Mouse (Mus musculus) adrenal gland (tissue): ENCODE data around the gene Tmem115.

Experiments used
- intact Hi-C: fragments of 180-260 bp; cut with DNase I; formaldehyde crosslinking; loops from one replicate; pipeline ENCODE4 v1.15.1; 2025
- long read RNA-seq, 2 experiments: library from polyadenylated mRNA; unstranded; transcript quantifications; one replicate each; pipeline ENCODE4 v2.0.0; 2020; ENCODE audit warnings: borderline replicate concordance in 1 of 2; ENCODE audit not compliant: insufficient replicate concordance in 1 of 2

The Tmem115 gene
- long read RNA-seq, experiment 1, transcript Tmem115-201 (2 exons, 2,194 nt) = major isoform, 33 of 33 reads
- long read RNA-seq, experiment 1, partial matches to known transcripts = 0 of 33 reads
- long read RNA-seq, experiment 1, other reads (novel, unspliced or antisense) = 0 of 33 reads
- long read RNA-seq, experiment 2, transcript Tmem115-201 (2 exons, 2,194 nt) = major isoform, 36 of 38 reads
- long read RNA-seq, experiment 2, partial matches to known transcripts = 0 of 38 reads
- long read RNA-seq, experiment 2, other reads (novel, unspliced or antisense) = 2 of 38 reads

- intact Hi-C loops = no loop called here
These were observed at the start of gene Tmem115 for GRCm38 (mm10) chr9:107533791-107534407. Gene Tmem115 (plus strand): TSS chr9:107533945.

GRCm38 (mm10) chr9:107484302-107484701 lies 49.4 kb upstream of the Tmem115 start:
- intact Hi-C loops = no loop called here

- intact Hi-C loops = no loop called here
These were observed 49.0 kb upstream of the Tmem115 start for GRCm38 (mm10) chr9:107484766-107485165.

GRCm38 (mm10) chr9:107486086-107486485 lies 47.7 kb upstream of the Tmem115 start:
- intact Hi-C loops = no loop called here

- intact Hi-C loops = no loop called here
These were observed 47.1 kb upstream of the Tmem115 start for GRCm38 (mm10) chr9:107486507-107487225.

- intact Hi-C loops = no loop called here
These were observed 43.6 kb upstream of the Tmem115 start for GRCm38 (mm10) chr9:107490146-107490545.

GRCm38 (mm10) chr9:107490625-107491024 lies 43.1 kb upstream of the Tmem115 start:
- intact Hi-C loops = no loop called here

GRCm38 (mm10) chr9:107493511-107493910 lies 40.2 kb upstream of the Tmem115 start:
- intact Hi-C loops = no loop called here

GRCm38 (mm10) chr9:107494238-107494637 lies 39.5 kb upstream of the Tmem115 start:
- intact Hi-C loops = no loop called here

- intact Hi-C loops = no loop called here
These were observed 37.4 kb upstream of the Tmem115 start for GRCm38 (mm10) chr9:107496359-107496758.

- intact Hi-C loops = no loop called here
These were observed 32.9 kb upstream of the Tmem115 start for GRCm38 (mm10) chr9:107500708-107501286.

- intact Hi-C loops = no loop called here
These were observed 31.5 kb upstream of the Tmem115 start for GRCm38 (mm10) chr9:107502131-107502846.

- intact Hi-C loops = no loop called here
These were observed 28.8 kb upstream of the Tmem115 start for GRCm38 (mm10) chr9:107504662-107505537.

- intact Hi-C loops = no loop called here
These were observed 25.5 kb upstream of the Tmem115 start for GRCm38 (mm10) chr9:107508266-107508665.

- intact Hi-C loops = no loop called here
These were observed 23.2 kb upstream of the Tmem115 start for GRCm38 (mm10) chr9:107510384-107511100.

GRCm38 (mm10) chr9:107511436-107511835 lies 22.3 kb upstream of the Tmem115 start:
- intact Hi-C loops = no loop called here

GRCm38 (mm10) chr9:107512326-107512725 lies 21.4 kb upstream of the Tmem115 start:
- intact Hi-C loops = no loop called here

- intact Hi-C loops = loop anchor here (2.0 kb wide), 2 partner anchors 148 to 158 kb away; no protein-coding TSS in a partner anchor
These were observed 19.3 kb upstream of the Tmem115 start for GRCm38 (mm10) chr9:107514303-107514955.

- intact Hi-C loops = no loop called here
These were observed 13.4 kb upstream of the Tmem115 start for GRCm38 (mm10) chr9:107520331-107520730.
